Comparison of ENCODE assay signal across 29 mouse cellular contexts in genomic region chr13:114832761-114833160, GRCm38 (mm10). TPM values are rescaled to one million over a fixed set of nuclear protein-coding genes. Genes with fewer than 3 reads are reported as not detected.
DNase-seq lines count a peak whose midpoint lies in the region; ATAC-seq and TF ChIP-seq lines count a peak whose summit lies in the region.
"Had no signal": no experiment of that assay in that cellular context is flagged by ENCODE, and none has a peak within 500 bp of the region (broad histone marks: within the 10 kb centered on the region; RNA-seq: fewer than 3 reads in every experiment).

No protein-coding gene starts in this region.

- peaks cover 23% of the 10 kb centered on the region for H3K36me3 ChIP-seq in lung, embryonic 15.5 days
- peaks cover 10 to 29% of the 10 kb centered on the region in 2 experiments for H3K36me3 ChIP-seq in CH12.LX (replicated peaks in 1 of 2; ENCODE audit: control insufficient read depth in 1 of 2, insufficient read depth in 1 of 2, low read length in 1 of 2)
- H3K36me3 ChIP-seq in splenic B cell, adult 2 months (ENCODE audit: control insufficient read depth, insufficient read depth, low read length, poor library complexity, severe bottlenecking), result 0 out of 2 replicates have a peak, but pooled peaks cover 3% of the 10 kb centered on the region
- H3K36me3 ChIP-seq in forebrain, postnatal 0 days (ENCODE audit: insufficient read depth), result peaks cover 32% of the 10 kb centered on the region
- H3K36me3 ChIP-seq in intestine, postnatal 0 days (ENCODE audit: control insufficient read depth, insufficient read depth), result peaks cover 52% of the 10 kb centered on the region

- no peaks in the 10 kb centered on the region for H3K79me2 ChIP-seq in CH12.LX (replicated peaks; ENCODE audit: control insufficient read depth, extremely low read depth, insufficient read depth, poor library complexity, severe bottlenecking)

- peaks cover 21% of the 10 kb centered on the region for H3K4me1 ChIP-seq in lung, embryonic 15.5 days
- H3K4me1 ChIP-seq in CH12.LX (ENCODE audit: control insufficient read depth in 1 of 2, insufficient read depth in 2 of 2), result peaks cover 13 to 31% of the 10 kb centered on the region in 2 experiments
- no peaks in the 10 kb centered on the region for H3K4me1 ChIP-seq in forebrain, postnatal 0 days (ENCODE audit: insufficient read depth)
- H3K4me1 ChIP-seq in intestine, postnatal 0 days (replicated peaks; ENCODE audit: control insufficient read depth, insufficient read depth, low read length), result no peaks in the 10 kb centered on the region
- H3K4me1 ChIP-seq: hindbrain, embryonic 12.5 days; kidney, embryonic 15.5 days; limb, embryonic 12.5 days had no signal

- no peak for DNase-seq in lung, postnatal 36 days
- DNase-seq in CD4-positive helper T cell, adult 2 months (ENCODE audit: low read depth, low spot score), result peak; percentile 24
- peak; percentile 60 for DNase-seq in CH12.LX (ENCODE audit: extremely low read depth)
- peak; percentile 66 for DNase-seq in splenic B cell, adult 2 months (ENCODE audit: low read depth, low spot score)
- DNase-seq in forebrain, postnatal 0 days, result no peak
- DNase-seq: adrenal gland, postnatal 25 days; cerebellum, adult 18-20 months; cerebellum, postnatal 10 days; gastrocnemius, postnatal 14 days; heart, postnatal 36 days; kidney, adult 18-20 months; kidney, postnatal 25 days; lung, postnatal 14 days; retina, postnatal 1 day; right cerebral cortex, postnatal 25 days; thymus, adult 2 months; thymus, postnatal 36 days had no signal

- TF ChIP-seq RAD21 in CH12.LX (IDR thresholded peaks at IDR 0.05; ENCODE audit: low read depth, low read length), result no peak

- no peak for TF ChIP-seq CTCF in CH12.LX (conservative IDR thresholded peaks at IDR 0.05 in 1 of 2, IDR thresholded peaks at IDR 0.05 in 1 of 2; ENCODE audit: low read depth in 2 of 2, low read length in 2 of 2)
- TF ChIP-seq CTCF in forebrain, postnatal 0 days (IDR thresholded peaks at IDR 0.05; ENCODE audit: low read depth), result no peak
- no peak for TF ChIP-seq CTCF in intestine, postnatal 0 days (IDR thresholded peaks at IDR 0.05; ENCODE audit: low read depth)

- dilution Hi-C loops in CH12.LX (cut with MboI; ENCODE audit: extremely low pct_ligation_motif_present, extremely low pct_unique_long_range_greater_than_20kb, low sequenced_read_pairs), result no loop called here

- ATAC-seq in lung, embryonic 15.5 days (ENCODE audit: borderline replicate concordance, extremely low read depth, low FRiP score, low TSS enrichment), result no peak
- no peak for ATAC-seq in forebrain, postnatal 0 days
- ATAC-seq in intestine, postnatal 0 days, result no peak
- ATAC-seq: forebrain, embryonic 16.5 days had no signal

- no peaks in the 10 kb centered on the region for H3K9me3 ChIP-seq in lung, embryonic 15.5 days
- H3K9me3 ChIP-seq in CH12.LX (replicated peaks; ENCODE audit: low read length), result no peaks in the 10 kb centered on the region
- no peaks in the 10 kb centered on the region for H3K9me3 ChIP-seq in forebrain, postnatal 0 days (ENCODE audit: low read length)
- no peaks in the 10 kb centered on the region for H3K9me3 ChIP-seq in intestine, postnatal 0 days (ENCODE audit: control insufficient read depth)
- H3K9me3 ChIP-seq: heart, embryonic 10.5 days; hindbrain, embryonic 12.5 days; kidney, embryonic 15.5 days; limb, embryonic 12.5 days; liver, embryonic 15.5 days; megakaryocyte, embryonic 14.5 days; neural tube, embryonic 15.5 days had no signal

- 48% methylated on average over 5 of the region's 5 CpGs for WGBS in lung, embryonic 15.5 days
- 58% methylated on average over 5 of the region's 5 CpGs for WGBS in forebrain, postnatal 0 days
- 58% methylated on average over 5 of the region's 5 CpGs for WGBS in intestine, postnatal 0 days

- in situ Hi-C loops in CH12.LX (cut with MboI; ENCODE audit: low pct_ligation_motif_present, low pct_unique_long_range_greater_than_20kb, low sequenced_read_pairs), result no loop called here

- no peaks in the 10 kb centered on the region for H3K27me3 ChIP-seq in lung, embryonic 15.5 days
- no peaks in the 10 kb centered on the region for H3K27me3 ChIP-seq in CH12.LX (replicated peaks)
- H3K27me3 ChIP-seq in splenic B cell, adult 2 months (ENCODE audit: control insufficient read depth, insufficient read depth, low read length, poor library complexity, severe bottlenecking), result no peaks in the 10 kb centered on the region
- H3K27me3 ChIP-seq in forebrain, postnatal 0 days (ENCODE audit: insufficient read depth, low read length), result no peaks in the 10 kb centered on the region
- H3K27me3 ChIP-seq in intestine, postnatal 0 days (replicated peaks; ENCODE audit: control insufficient read depth, insufficient read depth, low read length), result no peaks in the 10 kb centered on the region
- H3K27me3 ChIP-seq: hindbrain, embryonic 12.5 days; kidney, embryonic 15.5 days; limb, embryonic 12.5 days; liver, embryonic 15.5 days; megakaryocyte, embryonic 14.5 days; neural tube, embryonic 15.5 days had no signal

- H3K9ac ChIP-seq in lung, embryonic 15.5 days, result no peak overlapping the region
- H3K9ac ChIP-seq in CH12.LX (ENCODE audit: insufficient read depth, low read depth), result no peak overlapping the region
- no peak overlapping the region for H3K9ac ChIP-seq in forebrain, postnatal 0 days
- no peak overlapping the region for H3K9ac ChIP-seq in intestine, postnatal 0 days (ENCODE audit: low read depth, low read length)
- H3K9ac ChIP-seq: hindbrain, embryonic 12.5 days; kidney, embryonic 15.5 days; limb, embryonic 12.5 days; liver, embryonic 15.5 days; neural tube, embryonic 15.5 days had no signal

- H3K4me2 ChIP-seq in lung, embryonic 15.5 days, result no peak overlapping the region
- H3K4me2 ChIP-seq in CH12.LX (ENCODE audit: insufficient read depth, low read depth, poor library complexity, severe bottlenecking), result peak overlapping the region; percentile 95
- no peak overlapping the region for H3K4me2 ChIP-seq in forebrain, postnatal 0 days (ENCODE audit: low read depth)
- H3K4me2 ChIP-seq in intestine, postnatal 0 days (replicated peaks; ENCODE audit: low read depth), result no peak overlapping the region
- H3K4me2 ChIP-seq: hindbrain, embryonic 12.5 days; kidney, embryonic 15.5 days; limb, embryonic 12.5 days; liver, embryonic 15.5 days; neural tube, embryonic 15.5 days had no signal

- no peak for TF ChIP-seq POLR2A in CH12.LX (IDR thresholded peaks at IDR 0.05; ENCODE audit: low read depth, low read length)

- H3K27ac ChIP-seq in lung, embryonic 15.5 days, result 0 out of 2 replicates have a peak overlapping the region, but pooled peaks have one; percentile 4
- no peak overlapping the region for H3K27ac ChIP-seq in CH12.LX (ENCODE audit: insufficient read depth, low read depth)
- no peak overlapping the region for H3K27ac ChIP-seq in forebrain, postnatal 0 days (ENCODE audit: low read depth, low read length)
- no peak overlapping the region for H3K27ac ChIP-seq in intestine, postnatal 0 days (ENCODE audit: low read depth, low read length)
- H3K27ac ChIP-seq: heart, embryonic 10.5 days; hindbrain, embryonic 12.5 days; kidney, embryonic 15.5 days; left cerebral cortex, adult 2 months; limb, embryonic 12.5 days; liver, embryonic 15.5 days; neural tube, embryonic 15.5 days had no signal

- H3K4me3 ChIP-seq in lung, embryonic 15.5 days, result no peak overlapping the region
- peak overlapping the region in 1 of 3 experiments; percentile 1 for H3K4me3 ChIP-seq in CH12.LX (replicated peaks in 1 of 3; ENCODE audit: low read depth in 2 of 3, low read length in 2 of 3, poor library complexity in 1 of 3)
- no peak overlapping the region for H3K4me3 ChIP-seq in forebrain, postnatal 0 days (ENCODE audit: low read depth, low read length)
- H3K4me3 ChIP-seq in intestine, postnatal 0 days (ENCODE audit: low read depth, low read length), result no peak overlapping the region
- H3K4me3 ChIP-seq: erythroblast, embryonic 14.5 days; heart, embryonic 10.5 days; hindbrain, embryonic 12.5 days; kidney, embryonic 15.5 days; left cerebral cortex, adult 2 months; limb, embryonic 12.5 days; liver, embryonic 15.5 days; megakaryocyte, embryonic 14.5 days; neural tube, embryonic 15.5 days had no signal

- peak; percentile 77 for TF ChIP-seq EP300 in CH12.LX (IDR thresholded peaks at IDR 0.05; ENCODE audit: low read length)

TF ChIP-seq in CH12.LX, 34 proteins besides CTCF, POLR2A, EP300 and RAD21 (continues in another document):
- TF ChIP-seq TBP (conservative IDR thresholded peaks at IDR 0.05; ENCODE audit: low read depth, low read length) (no peak), MEF2A (IDR thresholded peaks at IDR 0.05; ENCODE audit: borderline replicate concordance, low read depth, low read length) (peak; percentile 22; the same call in 1 of the 2 replicates), GABPA (IDR thresholded peaks at IDR 0.05; ENCODE audit: insufficient replicate concordance, low read depth, low read length) (no peak), MYC (IDR thresholded peaks at IDR 0.05; ENCODE audit: low read depth, low read length) (no peak), POLR2AphosphoS2 (IDR thresholded peaks at IDR 0.05; ENCODE audit: low read depth, low read length) (no peak), CHD1 (IDR thresholded peaks at IDR 0.05; ENCODE audit: low read depth, low read length) (no peak), USF1 (IDR thresholded peaks at IDR 0.05; ENCODE audit: low read depth, low read length) (no peak), IRF4 (IDR thresholded peaks at IDR 0.05; ENCODE audit: low read depth, low read length) (peak; percentile 71; the same call in 1 of the 2 replicates), USF2 (conservative IDR thresholded peaks at IDR 0.05; ENCODE audit: low read depth, low read length) (no peak), JUND (conservative IDR thresholded peaks at IDR 0.05; ENCODE audit: low read depth, low read length) (no peak), ELF1 (IDR thresholded peaks at IDR 0.05; ENCODE audit: low read depth, low read length) (no peak), JUN (IDR thresholded peaks at IDR 0.05; ENCODE audit: insufficient read depth, low read depth, low read length) (no peak), KAT2A (IDR thresholded peaks at IDR 0.05; ENCODE audit: insufficient replicate concordance, low read length) (no peak), RCOR1 (conservative IDR thresholded peaks at IDR 0.05; ENCODE audit: low read depth, low read length) (no peak), MAX (IDR thresholded peaks at IDR 0.05; ENCODE audit: low read length) (no peak), NELFE (IDR thresholded peaks at IDR 0.05; ENCODE audit: low read depth, low read length) (no peak), BHLHE40 (IDR thresholded peaks at IDR 0.05; ENCODE audit: low read depth, low read length) (peak; percentile 64)

RNA-seq across cellular contexts. Expression of gene Mocs2, which starts 14.7 kb away (rescaled TPM):
- 79.4 and 83.0 TPM in 2 replicates for polyA plus RNA-seq in lung, embryonic 15.5 days (2015; fragmentation: Nextera tagmentation; extraction: Ambion mirVana)
- total RNA-seq in CH12.LX (2012; rRNA removed), result 34.9 and 39.3 TPM in 2 replicates
- total RNA-seq in CH12.LX (2014; rRNA removed), result 38.1 and 41.0 TPM in 2 replicates
- polyA plus RNA-seq in CH12.LX (2012; ENCODE audit: insufficient read length, low read depth), result 29.3 and 29.4 TPM in 2 replicates
- total RNA-seq in forebrain, postnatal 0 days (2014; rRNA removed), result 67.3 and 76.8 TPM in 2 replicates
- polyA plus RNA-seq in forebrain, postnatal 0 days (2015; fragmentation: Nextera tagmentation; extraction: Ambion mirVana), result 115 and 125 TPM in 2 replicates
- polyA plus RNA-seq in intestine, postnatal 0 days (2015; fragmentation: Nextera tagmentation; extraction: Ambion mirVana), result 215 and 221 TPM in 2 replicates

Comparison
In these comparisons a context has a peak if more than half of its experiments do, and no peak if none do; other contexts are left out.
1. DNase-seq: peak in CD4-positive helper T cell, adult 2 months (single experiment), CH12.LX (single experiment) and splenic B cell, adult 2 months (single experiment); none in lung, postnatal 36 days (single experiment) and forebrain, postnatal 0 days (single experiment).